Mouse (Mus musculus) lung, postnatal 10 days (tissue): ENCODE measurements around the gene Tnpo3.
"Not testable (repeated sequence)": the region's sequence is repeated elsewhere in the genome, so short reads cannot be mapped to it uniquely, and the experiment has no call there.

Source experiments
- DNase-seq: peaks from one replicate; pipeline ENCODE4 v3.0.0; 2021

Gene Tnpo3

GRCm38 (mm10) chr6:29620176-29620575 lies 10.5 kb upstream of the Tnpo3 start:
- peak; percentile 31 for DNase-seq

- not testable (repeated sequence) for DNase-seq
Measured at GRCm38 (mm10) chr6:29610020-29610640, 443 bp upstream of the Tnpo3 start.

- DNase-seq, result no peak
Measured at GRCm38 (mm10) chr6:29600188-29600587, 9.5 kb downstream of the Tnpo3 start.

- DNase-seq, result no peak
Measured at GRCm38 (mm10) chr6:29595656-29596055, 14.0 kb downstream of the Tnpo3 start.

- DNase-seq, result no peak
Measured at GRCm38 (mm10) chr6:29581202-29581601, 28.5 kb downstream of the Tnpo3 start.

GRCm38 (mm10) chr6:29580770-29581169 lies 28.9 kb downstream of the Tnpo3 start:
- DNase-seq, result no peak

GRCm38 (mm10) chr6:29576388-29576787 lies 33.3 kb downstream of the Tnpo3 start:
- DNase-seq, result peak; percentile 1

- DNase-seq, result no peak
Measured at GRCm38 (mm10) chr6:29557112-29557511, 52.6 kb downstream of the Tnpo3 start.

GRCm38 (mm10) chr6:29552526-29552925 lies 57.2 kb downstream of the Tnpo3 start:
- no peak for DNase-seq

GRCm38 (mm10) chr6:29548086-29548485 lies 61.6 kb downstream of the Tnpo3 start:
- DNase-seq, result no peak

- no peak for DNase-seq
Measured at GRCm38 (mm10) chr6:29547582-29547981, 62.1 kb downstream of the Tnpo3 start.

GRCm38 (mm10) chr6:29545611-29546010 lies 64.1 kb downstream of the Tnpo3 start:
- DNase-seq, result no peak

GRCm38 (mm10) chr6:29540956-29541355 lies 68.7 kb downstream of the Tnpo3 start:
- no peak for DNase-seq

GRCm38 (mm10) chr6:29540223-29540622 lies 69.5 kb downstream of the Tnpo3 start:
- DNase-seq, result no peak

GRCm38 (mm10) chr6:29539502-29539901 lies 70.2 kb downstream of the Tnpo3 start:
- DNase-seq, result no peak

- no peak for DNase-seq
Measured at GRCm38 (mm10) chr6:29537221-29537620, 72.5 kb downstream of the Tnpo3 start.

GRCm38 (mm10) chr6:29536651-29537193 lies 73.0 kb downstream of the Tnpo3 start:
- DNase-seq, result no peak

GRCm38 (mm10) chr6:29535316-29535715 lies 74.4 kb downstream of the Tnpo3 start:
- no peak for DNase-seq

GRCm38 (mm10) chr6:29530050-29530449 lies 79.6 kb downstream of the Tnpo3 start:
- DNase-seq, result no peak

- DNase-seq, result no peak
Measured at GRCm38 (mm10) chr6:29529444-29529820, 80.3 kb downstream of the Tnpo3 start.

- no peak for DNase-seq
Measured at GRCm38 (mm10) chr6:29528561-29529443, 80.9 kb downstream of the Tnpo3 start.

GRCm38 (mm10) chr6:29528165-29528505 lies 81.6 kb downstream of the Tnpo3 start:
- DNase-seq, result no peak

- no peak for DNase-seq
Measured at GRCm38 (mm10) chr6:29527361-29528164, 82.1 kb downstream of the Tnpo3 start.
